Comparison of ENCODE assay signal across 11 mouse cellular contexts in genomic region chr9:39611953-39612352, GRCm38 (mm10). TPM values are rescaled to one million over a fixed set of nuclear protein-coding genes. Genes with fewer than 3 reads are reported as not detected.
A peak's percentile ranks its signal among the peaks of the same experiment; 100 is the strongest.
DNase-seq lines count a peak whose midpoint lies in the region; ATAC-seq lines count a peak whose summit lies in the region.
"Had no signal": no experiment of that assay in that cellular context is flagged by ENCODE, and none has a peak within 500 bp of the region (broad histone marks: within the 10 kb centered on the region; RNA-seq: fewer than 3 reads in every experiment).

No protein-coding gene starts in this region.

- H3K27ac ChIP-seq in heart, embryonic 11.5 days (ENCODE audit: low read depth, low read length): no peak overlapping the region
- H3K27ac ChIP-seq: limb, embryonic 12.5 days had no signal

- no peak overlapping the region for H3K4me3 ChIP-seq in heart, embryonic 11.5 days (ENCODE audit: low read depth, low read length)
- H3K4me3 ChIP-seq: limb, embryonic 12.5 days had no signal

- no peak overlapping the region for H3K4me2 ChIP-seq in heart, embryonic 11.5 days
- H3K4me2 ChIP-seq: limb, embryonic 12.5 days had no signal

- no peaks in the 10 kb centered on the region for H3K4me1 ChIP-seq in heart, embryonic 11.5 days (ENCODE audit: control insufficient read depth, insufficient read depth, low read length)
- H3K4me1 ChIP-seq: limb, embryonic 12.5 days had no signal

- H3K9me3 ChIP-seq in heart, embryonic 11.5 days (replicated peaks; ENCODE audit: control insufficient read depth, low read length): no peaks in the 10 kb centered on the region
- H3K9me3 ChIP-seq: limb, embryonic 12.5 days had no signal

- H3K9ac ChIP-seq in heart, embryonic 11.5 days (ENCODE audit: low read depth, low read length): no peak overlapping the region
- H3K9ac ChIP-seq: limb, embryonic 12.5 days had no signal

- intact Hi-C loops in heart, postnatal 10 days (cut with DNase I): loop anchor here (1.0 kb wide), 1 partner anchor 103 kb away; no protein-coding TSS in a partner anchor

- no peaks in the 10 kb centered on the region for H3K36me3 ChIP-seq in heart, embryonic 11.5 days (ENCODE audit: control insufficient read depth, insufficient read depth, low read length)
- H3K36me3 ChIP-seq: limb, embryonic 12.5 days had no signal

- no peak for ATAC-seq in heart, embryonic 11.5 days (replicated peaks; ENCODE audit: insufficient number of reproducible peaks, low FRiP score, low TSS enrichment)

- H3K27me3 ChIP-seq in heart, embryonic 11.5 days (ENCODE audit: control insufficient read depth, insufficient read depth, low read length): no peaks in the 10 kb centered on the region
- H3K27me3 ChIP-seq: limb, embryonic 12.5 days had no signal

- DNase-seq in heart, postnatal 10 days: peak; percentile 21 to 35
- peak; percentile 1 for DNase-seq in lung, postnatal 36 days
- no peak for DNase-seq in lung, postnatal 25 days (ENCODE audit: low spot score)
- peak; percentile 5 for DNase-seq in embryo, embryonic 9.5 days (ENCODE audit: extremely low spot score)
- DNase-seq in right cerebral cortex, postnatal 14 days: peak; percentile 21
- DNase-seq in spleen, postnatal 10 days (ENCODE audit: low spot score in 2 of 2): no peak
- no peak for DNase-seq in thymus, postnatal 10 days (ENCODE audit: low spot score in 2 of 2)

- 45% methylated on average over 1 of the region's 1 CpGs for WGBS in heart, embryonic 11.5 days (ENCODE audit: insufficient replicate concordance)

RNA-seq across cellular contexts. Expression of gene Olfr148, which starts 1.5 kb away (rescaled TPM):
- not detected for total RNA-seq in heart, postnatal 10 days (2021)
- not detected in 2 replicates for polyA plus RNA-seq in heart, embryonic 11.5 days (2014; fragmentation: Nextera tagmentation; extraction: Ambion mirVana)
- polyA plus RNA-seq: heart, embryonic 14.5 days; limb, embryonic 12.5 days; neural tube, embryonic 11.5 days had no signal

RNA-seq across cellular contexts. Expression of gene AW551984, which starts 7.8 kb away (rescaled TPM):
- 1 to 10 TPM; 2.3 to 3.8 TPM for total RNA-seq in heart, postnatal 10 days (2021)
- polyA plus RNA-seq in heart, embryonic 11.5 days (2014; fragmentation: Nextera tagmentation; extraction: Ambion mirVana): 10.5 and 14.3 TPM in 2 replicates

RNA-seq across cellular contexts. Expression of gene Olfr960, which starts 9.2 kb away (rescaled TPM):
- not detected for total RNA-seq in heart, postnatal 10 days (2021)
- not detected in 2 replicates for polyA plus RNA-seq in heart, embryonic 11.5 days (2014; fragmentation: Nextera tagmentation; extraction: Ambion mirVana)
- polyA plus RNA-seq: heart, embryonic 14.5 days; limb, embryonic 12.5 days; neural tube, embryonic 11.5 days had no signal

RNA-seq across cellular contexts. Expression of gene Olfr961, which starts 32.9 kb away (rescaled TPM):
- total RNA-seq in heart, postnatal 10 days (2021): not detected
- not detected in 2 replicates for polyA plus RNA-seq in heart, embryonic 11.5 days (2014; fragmentation: Nextera tagmentation; extraction: Ambion mirVana)
- polyA plus RNA-seq: heart, embryonic 14.5 days; limb, embryonic 12.5 days; neural tube, embryonic 11.5 days had no signal

RNA-seq across cellular contexts. Expression of gene Olfr959, which starts 36.6 kb away (rescaled TPM):
- total RNA-seq in heart, postnatal 10 days (2021): not detected
- not detected in 2 replicates for polyA plus RNA-seq in heart, embryonic 11.5 days (2014; fragmentation: Nextera tagmentation; extraction: Ambion mirVana)
- polyA plus RNA-seq: heart, embryonic 14.5 days; limb, embryonic 12.5 days; neural tube, embryonic 11.5 days had no signal

Comparison
In these comparisons a context has a peak if more than half of its experiments do, and no peak if none do; other contexts are left out.
1. DNase-seq: peak in heart, postnatal 10 days (2 of 2), lung, postnatal 36 days (single experiment), embryo, embryonic 9.5 days (single experiment) and right cerebral cortex, postnatal 14 days (single experiment); none in lung, postnatal 25 days (single experiment), spleen, postnatal 10 days (0 of 2) and thymus, postnatal 10 days (0 of 2).